Mouse (Mus musculus) mouse trophoblast stem cell (cell line): Measurements from ENCODE around the gene Hoxd1.

Experiments used
- in situ Hi-C, 2 experiments: fragments of 300-500 bp; cut with MseI, MboI; formaldehyde crosslinking; loops; 2 replicates in 1 of 2; 3 replicates in 1 of 2; pipeline ENCODE4 v1.15.1; 2025

The Hoxd1 gene

DNA sequence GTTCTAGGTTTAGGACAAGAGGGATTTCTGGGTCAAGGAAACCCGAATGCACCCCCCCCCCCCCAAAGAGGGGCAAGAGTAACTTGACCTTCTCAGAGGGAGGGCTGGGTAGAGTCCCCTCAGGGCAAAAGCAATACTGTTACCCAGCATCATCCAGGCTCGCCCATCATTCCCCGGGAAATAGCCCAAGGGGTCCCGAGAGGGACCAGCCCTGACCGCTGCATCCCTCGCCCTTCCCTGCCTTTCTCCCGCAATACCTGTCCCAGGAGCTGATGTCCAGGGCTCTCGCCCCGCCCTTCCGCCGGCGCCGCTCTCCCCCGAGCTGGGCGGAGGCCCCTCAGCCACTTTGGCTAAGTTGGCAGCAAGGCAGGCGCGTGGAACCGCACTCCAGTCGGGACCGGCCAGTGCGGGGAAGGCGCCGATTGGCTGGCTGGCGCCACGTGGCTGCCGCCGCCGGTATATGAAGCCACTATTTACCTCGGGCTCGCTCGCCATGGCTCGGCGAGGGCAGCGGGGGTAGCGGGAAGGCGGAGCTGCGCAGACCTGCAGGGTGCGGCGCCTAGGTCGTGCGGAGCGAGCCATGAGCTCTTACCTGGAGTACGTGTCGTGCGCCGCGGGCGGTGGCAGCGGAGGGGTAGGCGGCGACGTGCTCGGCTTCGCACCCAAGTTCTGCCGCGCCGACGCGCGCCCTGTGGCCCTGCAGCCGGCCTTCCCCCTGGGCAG, at the start of gene Hoxd1:
Gene Hoxd1 (plus strand): TSS at position 459 of the 723 bp plus-strand sequence.
- in situ Hi-C loops = no loop called here

DNA sequence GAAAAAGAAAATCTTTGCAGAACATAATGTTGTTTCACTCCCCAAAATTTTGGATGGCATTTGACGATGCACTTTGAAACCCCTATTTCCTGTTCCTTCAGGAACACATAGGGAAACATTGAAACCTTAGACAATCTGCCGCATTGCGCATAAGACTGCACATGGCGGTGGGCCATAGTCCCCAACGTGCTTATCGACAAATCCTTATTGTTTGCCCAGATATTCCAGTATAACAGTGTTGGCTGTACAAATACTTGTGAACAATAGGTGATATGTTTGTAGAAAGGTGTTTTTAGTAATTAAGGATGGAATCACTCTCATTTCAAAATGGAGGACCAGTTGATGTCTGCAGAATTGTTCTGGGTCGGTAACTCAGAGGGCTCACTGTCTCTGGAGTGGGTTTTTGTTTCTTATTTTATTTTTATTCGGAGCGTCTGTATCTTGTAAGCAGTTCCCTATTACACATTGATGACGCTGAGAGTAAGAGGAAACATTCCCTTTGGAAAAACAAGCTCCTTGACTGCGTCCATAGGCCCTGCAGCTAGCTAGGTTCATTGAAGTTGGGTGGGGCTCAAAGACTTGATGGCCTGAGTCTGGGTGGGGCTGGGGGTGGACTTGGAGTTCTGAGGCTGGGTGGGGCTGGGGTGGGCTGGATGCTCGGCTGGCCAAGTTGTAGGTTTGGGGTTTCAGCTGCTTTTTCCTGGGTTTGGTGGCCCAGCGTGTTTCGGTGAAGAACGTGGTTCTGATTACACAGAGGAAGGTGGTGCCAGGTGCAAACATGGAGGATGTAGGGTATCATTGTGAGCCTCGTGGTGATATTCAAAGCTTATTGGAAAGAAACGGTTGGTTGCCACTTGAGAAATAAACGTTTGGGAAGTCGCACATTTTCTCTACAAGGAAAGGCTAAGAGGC, 49.3 kb upstream of the Hoxd1 start:
- in situ Hi-C loops = loop anchor here (5.0 to 25.0 kb wide), 3 partner anchors 429 to 874 kb away; no protein-coding TSS in a partner anchor

DNA sequence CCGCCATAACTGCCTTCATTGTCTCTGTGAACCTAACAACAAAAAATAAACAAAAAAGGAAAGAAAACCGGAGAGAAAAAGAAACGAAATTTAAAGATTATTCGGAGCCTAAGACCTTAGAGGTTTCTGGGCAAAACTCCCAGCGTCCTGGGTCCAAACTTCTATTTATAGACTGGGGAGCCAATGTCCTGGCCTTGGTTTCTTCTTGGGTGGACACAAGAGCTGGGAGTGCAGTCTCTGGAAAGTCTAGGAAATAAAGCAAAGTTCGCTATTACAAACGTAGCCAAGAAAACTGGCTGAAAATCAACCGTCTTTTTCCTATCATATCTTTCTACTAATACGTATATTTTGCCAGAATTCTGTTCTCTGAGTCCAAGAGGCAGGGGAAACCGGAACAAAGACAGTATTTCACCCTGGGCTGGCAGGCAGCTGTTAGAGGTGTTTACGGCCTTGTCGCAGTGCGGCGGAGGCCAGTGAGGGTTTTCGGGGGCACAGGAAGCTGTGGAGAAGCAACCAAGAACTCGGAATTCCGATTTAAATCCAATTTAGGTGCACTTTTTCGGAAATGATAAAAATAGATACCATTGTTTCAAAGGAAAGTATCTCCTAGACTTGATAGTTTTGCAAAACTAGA, 48.5 kb upstream of the Hoxd1 start:
- in situ Hi-C loops = loop anchor here (5.0 to 25.0 kb wide), 3 partner anchors 428 to 873 kb away; no protein-coding TSS in a partner anchor

DNA sequence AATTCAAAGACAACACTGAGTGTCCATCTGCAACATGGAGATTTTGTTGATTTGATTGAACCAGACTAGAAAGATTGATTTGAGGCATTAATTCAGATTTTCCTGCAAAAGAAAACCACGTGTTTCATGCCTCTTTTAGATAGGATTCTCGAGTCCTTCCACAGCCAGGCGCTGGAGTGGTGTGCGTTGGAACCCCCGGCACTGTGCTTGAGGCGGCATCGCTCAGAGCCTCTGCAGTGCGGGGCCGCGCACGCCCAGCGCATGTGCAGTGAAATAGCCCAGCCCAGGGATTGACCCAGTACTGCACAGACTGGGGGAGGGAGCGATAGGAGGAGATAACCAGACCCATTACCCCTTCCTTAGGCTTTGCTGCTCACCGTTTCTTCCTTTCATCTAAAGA, 47.9 kb upstream of the Hoxd1 start:
- in situ Hi-C loops = loop anchor here (5.0 to 25.0 kb wide), 5 partner anchors 342 to 872 kb away; no protein-coding TSS in a partner anchor

DNA sequence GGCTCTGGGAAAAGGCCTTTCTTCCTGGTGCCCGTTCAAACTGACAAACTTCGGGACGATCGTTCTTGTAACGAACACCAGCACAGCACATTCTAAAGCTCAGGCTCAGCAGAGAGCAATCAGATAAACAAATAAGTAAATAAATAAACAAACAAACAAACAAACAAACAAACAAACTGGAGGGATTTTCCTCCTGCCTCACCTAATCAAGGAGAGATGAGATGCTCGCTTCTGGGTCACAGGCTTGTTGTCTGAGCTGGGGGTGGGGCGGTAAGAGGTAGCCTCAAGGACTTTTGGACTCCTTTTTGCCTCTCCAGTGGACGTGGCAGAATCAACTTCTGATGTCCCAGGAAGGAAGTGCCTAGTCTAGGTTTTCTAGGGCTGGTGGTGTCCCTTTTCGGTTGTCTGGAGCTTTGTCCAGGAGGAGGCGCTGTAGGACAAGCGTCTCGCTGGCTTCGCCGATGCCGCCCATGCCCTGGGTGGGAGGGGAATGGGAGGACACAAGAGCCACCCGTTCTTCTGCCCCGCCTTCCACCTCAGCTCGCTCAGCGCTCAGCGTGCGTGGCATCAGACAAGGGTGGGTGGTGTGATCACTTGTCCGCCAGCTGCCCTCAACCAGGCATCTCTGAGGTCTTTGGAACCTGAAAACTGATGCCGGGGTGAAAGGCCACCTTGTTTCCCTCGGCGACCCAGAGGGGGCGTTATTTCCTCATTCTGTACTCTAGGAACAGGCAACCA, 47.1 kb upstream of the Hoxd1 start:
- in situ Hi-C loops = loop anchor here (5.0 to 25.0 kb wide), 4 partner anchors 342 to 872 kb away; no protein-coding TSS in a partner anchor

DNA sequence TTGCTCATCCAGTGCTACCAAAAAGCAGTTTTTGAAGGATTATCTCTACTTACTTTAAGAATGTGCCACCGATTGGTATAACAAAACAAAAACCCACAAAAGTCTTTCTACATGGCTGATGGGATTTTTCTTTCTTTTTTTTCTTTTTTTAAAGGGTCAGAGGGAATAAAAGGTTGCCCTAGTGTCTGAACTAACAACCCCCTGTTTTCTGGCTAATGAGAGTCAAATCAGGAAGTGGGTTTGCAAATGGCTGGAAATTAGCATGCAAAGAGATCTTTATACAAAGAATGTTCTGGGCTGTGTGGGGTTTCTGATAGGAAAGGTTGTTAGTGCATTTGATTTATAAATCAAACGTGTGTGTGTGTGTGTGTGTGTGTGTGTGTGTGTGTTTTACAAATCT, 42.4 kb upstream of the Hoxd1 start:
- in situ Hi-C loops = loop anchor here (5.0 to 25.0 kb wide), 4 partner anchors 242 to 867 kb away; no protein-coding TSS in a partner anchor

DNA sequence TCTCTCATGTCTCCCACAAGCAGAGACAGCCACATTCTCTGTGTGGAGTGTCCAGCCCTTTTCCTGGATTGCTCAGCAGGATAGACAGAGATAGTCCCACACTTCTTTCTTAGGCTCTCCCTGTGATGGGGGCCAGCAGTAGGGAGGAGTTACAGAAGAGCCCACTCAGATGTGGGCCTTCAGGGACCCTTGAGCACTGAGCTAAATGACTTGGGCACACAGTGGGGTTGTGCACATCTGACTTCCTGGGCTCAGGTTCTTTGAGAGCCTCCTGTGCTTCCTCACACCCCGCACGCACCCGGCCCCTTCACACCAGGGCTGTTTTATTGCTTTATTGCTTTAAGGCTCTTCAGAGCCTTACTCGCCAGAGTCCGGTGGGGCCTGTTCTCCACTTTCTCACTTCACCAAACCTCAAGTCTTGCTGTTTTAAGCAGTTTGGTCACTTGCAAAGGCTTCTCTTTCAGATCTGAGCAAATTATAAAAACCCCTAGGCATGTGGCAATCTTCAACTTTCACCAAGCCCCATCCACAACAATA, 41.8 kb upstream of the Hoxd1 start:
- in situ Hi-C loops = loop anchor here (5.0 to 25.0 kb wide), 4 partner anchors 241 to 866 kb away; no protein-coding TSS in a partner anchor

DNA sequence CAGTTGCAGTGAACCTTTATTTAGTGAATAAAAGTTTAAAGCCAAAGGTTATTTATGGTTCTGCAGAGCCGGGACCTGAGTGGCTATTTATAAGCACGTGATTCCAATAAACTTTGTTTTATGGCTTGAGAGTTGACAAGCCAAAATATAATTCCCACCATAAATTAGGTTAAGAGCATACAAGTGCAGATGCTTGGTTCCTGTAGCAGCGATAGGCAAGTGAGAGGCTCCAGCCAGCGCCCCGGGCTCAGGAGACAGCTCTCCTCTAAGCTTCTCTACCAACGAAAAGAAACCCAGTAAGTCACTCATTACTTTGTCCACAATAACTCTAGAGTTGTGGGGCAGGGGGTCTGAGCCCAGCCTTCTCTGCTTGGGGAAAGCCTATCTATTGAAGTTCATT, 40.9 kb upstream of the Hoxd1 start:
- in situ Hi-C loops = loop anchor here (5.0 to 25.0 kb wide), 4 partner anchors 240 to 865 kb away; no protein-coding TSS in a partner anchor

DNA sequence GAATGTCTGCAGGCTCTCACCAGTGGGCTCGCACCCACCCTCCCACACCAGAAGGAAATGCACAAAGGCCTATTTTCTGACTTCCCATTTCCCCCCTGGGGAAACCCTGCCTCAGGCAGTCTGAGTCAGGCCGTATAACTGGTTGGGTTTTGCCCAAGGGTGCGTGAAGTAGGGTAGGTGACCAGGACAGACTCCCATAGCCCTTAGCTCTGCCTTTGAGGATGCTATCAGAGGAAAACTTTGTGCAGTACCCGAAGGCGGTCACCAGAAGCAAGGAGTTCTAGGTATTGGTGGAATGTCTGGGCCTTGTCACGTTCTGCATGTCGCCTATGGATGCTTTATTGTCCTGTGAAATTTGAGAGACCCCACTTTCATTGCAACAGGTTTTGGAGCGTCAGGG, 39.8 kb upstream of the Hoxd1 start:
- in situ Hi-C loops = loop anchor here (5.0 to 25.0 kb wide), 4 partner anchors 239 to 864 kb away; no protein-coding TSS in a partner anchor

DNA sequence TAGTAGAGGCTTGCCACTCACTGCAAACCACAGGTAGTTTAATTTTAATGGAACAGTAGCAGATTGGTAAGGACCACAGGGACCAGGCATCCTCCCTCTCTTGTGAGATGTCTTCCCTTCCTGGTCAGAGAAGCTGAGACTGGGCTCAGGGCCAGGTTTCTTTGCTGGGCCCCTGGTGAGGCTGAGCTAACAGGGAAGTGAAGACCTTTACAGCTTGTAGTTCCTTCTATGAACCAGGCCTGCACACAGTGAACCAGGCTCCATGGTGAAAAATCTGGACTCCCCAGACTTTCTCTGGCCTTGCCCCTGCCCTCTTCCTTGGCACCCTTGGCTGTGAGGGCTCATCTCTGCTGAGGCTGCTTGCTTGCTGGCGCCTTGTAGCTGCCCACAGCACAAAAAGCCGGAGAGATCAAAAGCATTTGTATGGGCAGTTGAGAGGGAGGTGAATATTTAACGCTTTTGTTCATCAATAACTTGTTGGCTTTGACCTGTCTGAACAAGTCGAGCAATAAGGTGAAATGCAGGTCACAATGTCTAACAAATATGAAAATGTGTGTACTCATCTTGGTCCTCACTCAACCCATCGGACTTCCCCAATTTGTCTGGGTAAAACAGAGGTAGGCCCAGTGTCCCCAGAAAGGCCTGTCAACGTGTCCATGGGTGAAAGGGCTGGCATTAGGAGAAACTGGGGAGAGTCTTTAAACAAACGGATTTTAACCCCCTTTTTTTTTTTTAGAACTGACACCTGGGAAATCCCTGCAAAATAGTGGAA, 38.4 kb upstream of the Hoxd1 start:
- in situ Hi-C loops = loop anchor here (5.0 to 25.0 kb wide), 4 partner anchors 238 to 863 kb away; no protein-coding TSS in a partner anchor

DNA sequence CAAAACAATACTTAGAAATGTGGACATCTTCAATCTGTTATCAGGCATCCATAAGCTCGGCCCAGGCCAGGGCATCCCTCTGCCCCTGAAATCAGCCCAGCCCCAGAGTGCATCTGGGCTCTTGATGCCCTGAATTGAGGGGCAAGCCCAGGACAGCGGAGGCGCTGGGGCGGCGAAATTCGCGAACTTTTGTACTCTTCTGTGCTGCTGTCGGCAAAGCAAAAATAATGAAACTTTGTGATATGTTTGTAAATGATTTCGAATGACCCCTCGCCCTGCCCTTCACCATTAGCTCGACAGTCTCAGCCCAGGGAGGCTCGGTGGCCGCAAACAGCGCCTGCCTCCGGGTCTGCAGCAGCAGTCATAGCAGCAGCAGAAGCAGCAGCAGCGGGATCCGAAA, 37.6 kb upstream of the Hoxd1 start:
- in situ Hi-C loops = loop anchor here in 1 of 2 experiments (10.0 kb wide), 1 partner anchor 240 kb away; no protein-coding TSS in a partner anchor

DNA sequence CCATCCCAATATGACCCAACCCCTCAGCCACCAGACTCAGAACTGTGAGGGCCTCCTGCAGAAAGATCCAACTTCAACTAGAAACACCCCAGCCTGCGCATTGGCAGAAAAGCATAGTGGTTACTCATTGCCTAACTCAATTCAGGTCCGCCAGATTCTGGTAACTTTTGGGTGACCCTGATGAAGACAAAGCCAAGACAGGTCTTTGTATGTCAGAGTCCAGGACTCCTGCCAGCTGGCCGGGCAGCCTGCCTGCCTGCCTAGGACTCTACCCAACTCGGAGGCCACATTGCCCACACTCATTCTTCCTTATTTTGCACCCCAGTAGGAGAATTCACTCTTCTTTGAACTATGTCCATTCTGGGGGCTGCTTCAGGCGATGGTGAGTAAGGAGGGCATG, 36.2 kb upstream of the Hoxd1 start, which contains the start of gene Gm28230:
Gene Gm28230 (plus strand): TSS at position 178 of the 400 bp plus-strand sequence.
- in situ Hi-C loops = loop anchor here in 1 of 2 experiments (10.0 kb wide), 1 partner anchor 238 kb away; no protein-coding TSS in a partner anchor

DNA sequence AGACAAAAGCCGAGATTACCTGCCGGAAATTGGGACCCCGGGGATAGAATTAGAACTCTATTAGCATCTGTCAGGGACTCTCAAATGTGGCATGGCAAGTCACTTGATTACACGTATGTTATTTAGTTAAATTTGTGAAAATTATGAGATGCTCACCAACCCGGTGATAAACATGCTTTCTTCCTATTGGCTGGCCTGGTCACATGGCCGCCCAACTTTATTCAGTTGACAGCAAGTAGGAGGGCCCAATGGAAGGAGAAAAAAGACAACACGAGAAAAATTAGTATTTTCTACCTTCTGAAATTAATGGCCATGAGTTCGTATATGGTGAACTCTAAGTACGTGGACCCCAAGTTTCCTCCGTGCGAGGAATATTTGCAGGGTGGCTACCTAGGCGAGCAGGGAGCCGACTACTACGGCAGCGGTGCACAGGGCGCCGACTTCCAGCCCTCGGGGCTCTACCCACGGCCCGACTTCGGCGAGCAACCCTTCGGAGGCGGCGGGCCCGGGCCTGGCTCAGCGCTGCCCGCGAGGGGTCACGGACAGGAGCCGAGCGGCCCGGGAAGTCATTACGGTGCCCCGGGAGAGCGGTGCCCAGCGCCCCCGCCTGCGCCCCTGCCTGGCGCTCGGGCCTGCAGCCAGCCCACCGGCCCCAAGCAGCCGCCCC, 35.7 kb upstream of the Hoxd1 start:
- in situ Hi-C loops = loop anchor here in 1 of 2 experiments (10.0 kb wide), 1 partner anchor 238 kb away; no protein-coding TSS in a partner anchor

DNA sequence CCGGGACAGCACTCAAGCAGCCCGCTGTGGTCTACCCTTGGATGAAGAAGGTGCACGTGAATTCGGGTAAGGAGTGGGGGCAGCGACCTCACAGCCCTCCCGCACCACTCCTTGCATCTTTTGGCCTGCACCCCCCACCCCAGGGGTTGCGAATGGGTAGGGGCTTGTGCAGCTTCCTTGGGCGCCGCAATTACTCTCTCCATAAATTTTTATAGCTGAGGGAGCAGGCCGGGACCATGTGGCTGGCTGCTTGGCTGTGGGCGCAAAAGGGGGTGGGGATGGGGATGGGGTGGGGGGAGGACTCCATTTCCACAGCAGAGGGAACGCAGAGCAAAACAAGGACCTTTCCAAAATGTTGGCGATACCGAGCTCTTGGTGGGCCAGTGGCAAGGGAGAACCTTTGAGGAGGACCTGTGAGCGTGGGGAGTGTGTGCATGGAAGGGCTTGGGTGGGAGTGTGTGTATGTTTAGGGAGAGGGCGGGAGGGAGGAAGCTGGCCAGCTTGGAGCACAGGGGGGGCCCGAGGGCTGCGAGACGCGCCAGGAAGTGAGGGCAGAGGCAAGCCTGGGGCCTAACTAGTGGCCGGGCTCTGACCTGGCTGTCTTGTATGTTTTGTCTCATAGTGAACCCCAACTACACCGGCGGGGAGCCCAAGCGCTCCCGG, 35.0 kb upstream of the Hoxd1 start:
- in situ Hi-C loops = loop anchor here in 1 of 2 experiments (10.0 kb wide), 1 partner anchor 237 kb away; no protein-coding TSS in a partner anchor

DNA sequence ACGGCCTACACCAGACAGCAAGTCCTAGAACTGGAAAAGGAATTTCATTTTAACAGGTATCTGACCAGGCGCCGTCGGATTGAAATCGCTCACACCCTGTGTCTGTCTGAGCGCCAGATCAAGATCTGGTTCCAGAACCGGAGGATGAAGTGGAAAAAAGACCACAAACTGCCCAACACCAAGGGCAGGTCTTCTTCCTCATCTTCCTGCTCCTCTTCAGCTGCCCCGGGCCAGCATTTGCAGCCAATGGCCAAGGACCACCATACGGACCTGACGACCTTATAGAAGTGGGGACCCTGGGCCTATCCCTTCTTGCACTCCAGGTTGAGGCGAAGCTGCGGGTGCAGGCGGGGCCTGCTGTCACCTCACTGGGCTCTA, 34.5 kb upstream of the Hoxd1 start:
- in situ Hi-C loops = loop anchor here in 1 of 2 experiments (10.0 kb wide), 1 partner anchor 237 kb away; no protein-coding TSS in a partner anchor

DNA sequence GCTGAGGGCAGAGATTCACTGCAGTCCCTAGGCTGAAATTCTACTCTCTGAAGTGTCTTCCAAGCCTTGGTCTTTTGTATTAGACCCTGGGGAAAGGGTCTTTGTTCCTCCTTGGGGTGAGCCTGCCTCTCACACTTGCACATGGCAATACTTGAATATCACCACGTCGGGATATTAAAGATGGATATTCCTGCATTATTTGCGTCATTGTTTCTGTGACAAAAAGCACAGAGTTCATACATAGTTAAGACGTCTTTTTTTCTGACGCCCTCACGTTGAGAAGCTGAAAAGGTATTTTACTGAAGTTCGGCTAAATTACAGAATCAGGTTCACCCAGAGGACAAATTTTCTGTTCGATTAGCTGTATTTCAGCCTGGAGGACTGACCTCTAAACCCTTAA, 32.4 kb upstream of the Hoxd1 start:
- in situ Hi-C loops = no loop called here

DNA sequence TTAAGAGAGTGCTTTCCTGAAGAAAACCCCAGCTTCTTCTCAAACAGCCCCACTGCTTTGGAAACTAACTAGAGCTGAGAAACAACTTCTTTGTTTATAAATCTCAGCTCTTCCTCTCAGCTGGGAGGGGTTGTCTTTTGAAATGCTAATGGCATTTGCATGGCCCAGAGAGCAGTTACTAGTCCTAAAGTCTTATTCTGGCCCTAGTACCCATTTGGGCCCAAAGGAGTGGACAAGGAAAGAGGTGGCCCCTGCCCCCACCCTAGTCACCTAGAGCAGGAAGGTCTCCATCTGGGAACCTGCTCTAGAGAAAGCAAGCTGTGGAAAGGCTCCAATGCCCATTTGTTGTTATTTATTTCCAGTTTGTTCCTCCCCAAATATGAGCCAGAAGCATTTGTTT, 31.7 kb upstream of the Hoxd1 start:
- in situ Hi-C loops = no loop called here
